Mouse (Mus musculus) olfactory bulb, adult 2 months (tissue): ENCODE measurements around the gene Rptor. TPM values are rescaled to one million over a fixed set of nuclear protein-coding genes. Genes with fewer than 3 reads are reported as not detected.

Experiments used
- H3K27ac ChIP-seq: fragments of 200-500 bp; 2 replicates; pipeline ENCODE4 v1.5.1; 2012; ENCODE audit warnings: low read depth, low read length; ENCODE audit not compliant: insufficient read depth
- H3K4me1 ChIP-seq: fragments of 200-500 bp; 2 replicates; pipeline ENCODE4 v1.6.1; 2012; ENCODE audit warnings: low read length; ENCODE audit not compliant: control insufficient read depth, insufficient read depth
- H3K4me3 ChIP-seq: fragments of 200-500 bp; 2 replicates; pipeline ENCODE4 v1.5.1; 2012; ENCODE audit warnings: mild to moderate bottlenecking, low read depth, low read length, moderate library complexity; ENCODE audit not compliant: insufficient read depth
- CTCF ChIP-seq: fragments of 200-500 bp; IDR thresholded peaks from 2 replicates; pipeline ENCODE4 v1.5.1; 2012; ENCODE audit warnings: low read depth, mild to moderate bottlenecking, low read length, moderate library complexity; ENCODE audit not compliant: insufficient read depth
- POLR2A ChIP-seq: fragments of 200-500 bp; IDR thresholded peaks from 2 replicates; pipeline ENCODE4 v1.6.1; 2012; ENCODE audit warnings: mild to moderate bottlenecking, low read depth, low read length, moderate library complexity; ENCODE audit not compliant: insufficient read depth
- WGBS: fragments of 180-500 bp; shearing (Covaris S2); methylation state at CpG from one replicate; pipeline ENCODE4 v1.1.7; 2018; 5-methylcytosine and 5-hydroxymethylcytosine counted together
- polyA plus RNA-seq: library from polyadenylated mRNA; stranded (reverse); fragments of >200 nt; gene quantifications from 2 replicates; pipeline ENCODE4 v1.2.4, GENCODE M21; 2012; ENCODE audit warnings: low replicate concordance; ENCODE audit not compliant: missing spikeins, insufficient read depth, insufficient read length

Rptor gene
- polyA plus RNA-seq, 1 experiment, result 61.2 TPM

- H3K4me3 ChIP-seq, result no peak overlapping the region
- H3K4me1 ChIP-seq, result peaks cover 10% of the 10 kb centered on the region
- WGBS, result 88% methylated on average over 3 of the region's 3 CpGs
- TF ChIP-seq POLR2A (no peak), CTCF (no peak)
- no peak overlapping the region for H3K27ac ChIP-seq
Measured at GRCm38 (mm10) chr11:119621266-119621665, 18.6 kb downstream of the Rptor start.

GRCm38 (mm10) chr11:119623800-119624199 is 21.1 kb downstream of the Rptor start:
- H3K4me1 ChIP-seq, result peaks cover 10% of the 10 kb centered on the region
- 91% methylated on average over 8 of the region's 8 CpGs for WGBS
- no peak for TF ChIP-seq CTCF
- TF ChIP-seq POLR2A, result no peak
- H3K4me3 ChIP-seq, result no peak overlapping the region
- H3K27ac ChIP-seq, result no peak overlapping the region

- no peak overlapping the region for H3K4me3 ChIP-seq
- peaks cover 10% of the 10 kb centered on the region for H3K4me1 ChIP-seq
- no peak for TF ChIP-seq POLR2A
- no peak for TF ChIP-seq CTCF
- H3K27ac ChIP-seq, result no peak overlapping the region
- 84% methylated on average over 4 of the region's 4 CpGs for WGBS
Measured at GRCm38 (mm10) chr11:119624401-119624800, 21.7 kb downstream of the Rptor start.

GRCm38 (mm10) chr11:119624955-119625354 is 22.2 kb downstream of the Rptor start:
- TF ChIP-seq CTCF, result no peak
- TF ChIP-seq POLR2A, result no peak
- H3K4me3 ChIP-seq, result no peak overlapping the region
- peaks cover 10% of the 10 kb centered on the region for H3K4me1 ChIP-seq
- WGBS, result 29% methylated on average over 3 of the region's 3 CpGs
- H3K27ac ChIP-seq, result no peak overlapping the region

GRCm38 (mm10) chr11:119625476-119625875 is 22.8 kb downstream of the Rptor start:
- no peak for TF ChIP-seq POLR2A
- no peak for TF ChIP-seq CTCF
- 86% methylated on average over 6 of the region's 6 CpGs for WGBS
- Histone ChIP-seq H3K27ac (no peak overlapping the region), H3K4me3 (no peak overlapping the region), H3K4me1 (peaks cover 10% of the 10 kb centered on the region)

- WGBS, result 88% methylated on average over 6 of the region's 6 CpGs
- Histone ChIP-seq H3K27ac (no peak overlapping the region), H3K4me3 (no peak overlapping the region), H3K4me1 (peaks cover 12% of the 10 kb centered on the region)
- TF ChIP-seq CTCF, result no peak
- TF ChIP-seq POLR2A, result no peak
Measured at GRCm38 (mm10) chr11:119625943-119626342, 23.2 kb downstream of the Rptor start.

DNA sequence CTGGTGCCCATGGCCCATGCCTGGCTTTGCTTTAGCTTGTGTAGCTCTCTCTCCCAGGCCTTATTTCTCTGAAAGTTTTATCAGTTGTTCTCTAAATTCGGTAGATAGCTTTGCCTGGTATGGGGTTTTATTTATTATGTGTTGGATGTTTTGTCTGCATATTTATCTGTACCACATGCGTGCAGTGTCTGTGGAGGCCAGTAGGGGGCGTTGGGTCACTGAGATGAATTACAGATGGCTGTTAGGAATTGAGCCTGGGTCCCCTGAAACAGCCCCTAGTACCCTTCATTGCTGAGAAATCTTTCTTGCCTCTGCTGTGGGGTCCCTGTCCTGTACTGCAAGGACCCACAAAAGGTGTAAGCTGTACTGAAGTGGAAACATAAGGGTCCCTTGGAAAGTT is 24.5 kb downstream of the Rptor start:
- TF ChIP-seq POLR2A, result no peak
- no peak for TF ChIP-seq CTCF
- Histone ChIP-seq H3K4me3 (no peak overlapping the region), H3K27ac (no peak overlapping the region), H3K4me1 (peaks cover 12% of the 10 kb centered on the region)
- 68% methylated on average over 3 of the region's 3 CpGs for WGBS

DNA sequence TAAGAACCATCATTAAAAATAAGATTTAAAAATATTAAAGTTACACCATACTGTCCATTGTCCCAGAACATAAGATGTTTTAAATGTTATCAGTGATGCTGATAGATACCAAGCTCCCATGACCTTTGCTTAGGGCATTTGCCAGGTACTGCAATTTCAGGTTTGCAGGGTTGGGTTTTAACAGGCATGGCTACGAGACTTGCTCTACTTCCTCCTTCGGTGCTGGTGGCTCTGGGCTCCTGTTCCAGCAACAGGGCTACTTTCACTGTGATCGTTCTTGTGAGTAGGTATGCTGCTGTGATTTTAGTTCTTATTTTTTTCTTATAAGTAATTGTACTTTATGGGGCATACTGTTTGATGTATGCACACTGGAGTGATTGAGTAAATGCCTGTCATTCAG is 26.4 kb downstream of the Rptor start:
- Histone ChIP-seq H3K4me1 (peaks cover 13% of the 10 kb centered on the region), H3K4me3 (no peak overlapping the region), H3K27ac (no peak overlapping the region)
- 95% methylated on average over 3 of the region's 3 CpGs for WGBS
- TF ChIP-seq POLR2A (no peak), CTCF (no peak)

- no peak overlapping the region for H3K27ac ChIP-seq
- no peak overlapping the region for H3K4me3 ChIP-seq
- TF ChIP-seq CTCF (no peak), POLR2A (no peak)
- H3K4me1 ChIP-seq, result peaks cover 8% of the 10 kb centered on the region; the same call in 1 of the 2 replicates
- 76% methylated on average over 5 of the region's 5 CpGs for WGBS
Measured at GRCm38 (mm10) chr11:119630329-119630728, 27.6 kb downstream of the Rptor start.
